Mouse (Mus musculus) stomach, postnatal 0 days (tissue): ENCODE measurements around the gene Eml4.

Experiments used
- CTCF ChIP-seq: IDR thresholded peaks from 2 replicates; pipeline ENCODE4 v1.5.1; 2016; ENCODE audit warnings: antibody characterized with exemption, low read depth, mild to moderate bottlenecking, moderate library complexity
- EP300 ChIP-seq: optimal IDR thresholded peaks from 2 replicates; pipeline ENCODE3; 2016; ENCODE audit warnings: antibody characterized with exemption

DNA sequence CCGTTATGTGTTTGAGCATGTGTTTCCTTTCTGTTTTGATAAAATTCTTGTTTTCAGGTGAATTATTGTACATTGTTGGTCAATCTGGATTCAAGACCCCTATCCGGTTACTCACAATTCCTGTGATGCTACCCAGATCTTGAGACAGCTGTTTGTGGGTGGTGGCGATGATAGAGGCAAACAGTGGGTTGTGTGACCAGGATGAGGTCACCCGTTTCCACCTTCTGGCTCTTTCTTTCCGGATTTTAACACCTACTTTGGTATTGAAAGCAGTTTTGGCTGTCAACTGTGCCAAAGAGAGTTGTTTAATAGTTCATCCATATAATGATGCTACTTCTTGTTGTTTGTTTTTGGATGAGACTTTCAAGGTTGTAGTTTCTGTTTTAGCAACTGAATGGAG lies 16.7 kb downstream of the Eml4 start:
- TF ChIP-seq CTCF (no peak), EP300 (no peak)
